Comparison of ENCODE assay signal across 9 mouse cellular contexts in the genomic region with DNA sequence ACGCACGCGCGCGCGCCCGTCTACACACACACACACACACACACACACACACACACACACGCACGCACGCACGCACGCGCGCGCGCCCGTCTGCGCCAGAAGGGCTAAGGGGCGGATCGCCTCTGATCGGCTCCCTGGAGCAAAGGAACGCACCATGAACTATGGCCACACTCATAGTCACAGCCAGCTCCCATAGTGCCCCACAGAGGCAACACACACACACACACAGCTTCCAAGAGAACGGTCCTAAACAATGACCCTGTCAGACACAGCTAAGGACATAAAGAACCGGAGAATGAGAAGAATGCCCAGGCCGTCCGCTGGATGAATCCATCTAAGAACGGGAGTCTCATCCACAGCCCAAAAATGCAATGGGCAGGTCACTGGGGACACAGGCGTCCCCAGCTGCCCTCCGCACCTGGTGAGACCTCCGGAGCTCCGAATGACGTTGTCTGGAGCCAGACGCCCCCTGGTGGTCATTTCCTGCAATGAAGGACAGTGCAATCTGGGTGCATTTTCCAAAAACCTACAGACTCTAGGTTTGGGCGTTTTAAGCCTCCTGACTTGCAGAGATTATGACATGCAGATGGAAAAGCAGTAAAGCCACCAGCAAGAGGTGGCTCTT. TPM values are rescaled to one million over a fixed set of nuclear protein-coding genes. Genes with fewer than 3 reads are reported as not detected.
DNase-seq lines count a peak whose midpoint lies in the region; ATAC-seq lines count a peak whose summit lies in the region.
"Had no signal": no experiment of that assay in that cellular context is flagged by ENCODE, and none has a peak within 500 bp of the region (broad histone marks: within the 10 kb centered on the region; RNA-seq: fewer than 3 reads in every experiment).

No protein-coding gene starts in this region.

- H3K27me3 ChIP-seq in hindbrain, embryonic 10.5 days (ENCODE audit: insufficient read depth, poor library complexity, severe bottlenecking) = no peaks in the 10 kb centered on the region
- H3K27me3 ChIP-seq: lung, embryonic 15.5 days had no signal

- H3K4me1 ChIP-seq in hindbrain, embryonic 10.5 days (replicated peaks) = peaks cover 32% of the 10 kb centered on the region

- 58% methylated on average over 34 of the region's 34 CpGs for WGBS in hindbrain, embryonic 10.5 days

- H3K36me3 ChIP-seq in hindbrain, embryonic 10.5 days = peaks cover 65% of the 10 kb centered on the region

- DNase-seq in MN1 (ENCODE audit: low spot score) = peak; percentile 88
- DNase-seq in cerebellum, adult 18-20 months = peak; percentile 79 to 87
- peak; percentile 82 for DNase-seq in hindbrain, embryonic 10.5 days (ENCODE audit: low spot score)
- peak; percentile 64 to 76 for DNase-seq in left cerebral cortex, adult 8-10 months (ENCODE audit: low spot score in 2 of 2)
- peak; percentile 85 for DNase-seq in right cerebral cortex, postnatal 14 days
- DNase-seq in yolk sac, embryonic 10.5 days (ENCODE audit: low spot score) = peak; percentile 71

- H3K4me3 ChIP-seq in hindbrain, embryonic 10.5 days = no peak overlapping the region
- H3K4me3 ChIP-seq: lung, embryonic 15.5 days had no signal

- no peak overlapping the region for H3K27ac ChIP-seq in hindbrain, embryonic 10.5 days
- H3K27ac ChIP-seq: lung, embryonic 15.5 days had no signal

- no peaks in the 10 kb centered on the region for H3K9me3 ChIP-seq in hindbrain, embryonic 10.5 days
- H3K9me3 ChIP-seq: lung, embryonic 15.5 days had no signal

- ATAC-seq in frontal cortex, adult (ENCODE audit: low TSS enrichment) = peak; percentile 59
- peak; percentile 61 for ATAC-seq in megakaryocyte progenitor cell, adult 5-6 weeks (replicated peaks; ENCODE audit: poor library complexity)

RNA-seq across cellular contexts. Expression of a gene that starts 25.3 kb away (rescaled TPM):
- 2.5 and 6.8 TPM in 2 replicates for polyA plus RNA-seq in hindbrain, embryonic 10.5 days (2016; fragmentation: Nextera tagmentation; extraction: Ambion mirVana)
- 1 to 10 TPM; 2.8 to 3.8 (median 3.2) TPM for total RNA-seq in left cerebral cortex, adult 8-10 months (2022)
- total RNA-seq in megakaryocyte progenitor cell, adult 5-6 weeks (2015) = 0.54 and 1.7 TPM in 2 replicates
- 3.5 TPM in 1 of 2 replicates, not detected in the other for total RNA-seq in megakaryocyte progenitor cell, adult 5-6 weeks (2017)

RNA-seq across cellular contexts. Expression of a gene that starts 26.6 kb away (rescaled TPM):
- 36.9 and 53.5 TPM in 2 replicates for polyA plus RNA-seq in hindbrain, embryonic 10.5 days (2016; fragmentation: Nextera tagmentation; extraction: Ambion mirVana)
- total RNA-seq in left cerebral cortex, adult 8-10 months (2022) = 10 to 100 TPM; 12.9 to 13.8 (median 13.3) TPM
- 3.2 and 3.4 TPM in 2 replicates for total RNA-seq in megakaryocyte progenitor cell, adult 5-6 weeks (2015)
- 4.2 and 5.0 TPM in 2 replicates for total RNA-seq in megakaryocyte progenitor cell, adult 5-6 weeks (2017)

RNA-seq across cellular contexts. Expression of a gene that starts 39.2 kb away (rescaled TPM):
- 386 TPM in 2 replicates for polyA plus RNA-seq in hindbrain, embryonic 10.5 days (2016; fragmentation: Nextera tagmentation; extraction: Ambion mirVana)
- total RNA-seq in left cerebral cortex, adult 8-10 months (2022) = 100 to 1,000 TPM in 2 of 4 experiments, 10 to 100 TPM in 2; 97.1 to 133 (median 108) TPM
- 121 and 132 TPM in 2 replicates for total RNA-seq in megakaryocyte progenitor cell, adult 5-6 weeks (2015)
- total RNA-seq in megakaryocyte progenitor cell, adult 5-6 weeks (2017) = 63.4 and 107 TPM in 2 replicates

RNA-seq across cellular contexts. Expression of a gene that starts 46.8 kb away (rescaled TPM):
- 65.3 and 72.1 TPM in 2 replicates for polyA plus RNA-seq in hindbrain, embryonic 10.5 days (2016; fragmentation: Nextera tagmentation; extraction: Ambion mirVana)
- 10 to 100 TPM; 14.3 to 18.7 (median 16.2) TPM for total RNA-seq in left cerebral cortex, adult 8-10 months (2022)
- 34.3 and 39.1 TPM in 2 replicates for total RNA-seq in megakaryocyte progenitor cell, adult 5-6 weeks (2015)
- 13.8 and 17.4 TPM in 2 replicates for total RNA-seq in megakaryocyte progenitor cell, adult 5-6 weeks (2017)

RNA-seq across cellular contexts. Expression of a gene that starts 59.9 kb away (rescaled TPM):
- polyA plus RNA-seq in hindbrain, embryonic 10.5 days (2016; fragmentation: Nextera tagmentation; extraction: Ambion mirVana) = 22.2 and 27.2 TPM in 2 replicates
- total RNA-seq in left cerebral cortex, adult 8-10 months (2022) = 10 to 100 TPM; 24.6 to 29.7 (median 27.8) TPM
- 18.6 and 19.4 TPM in 2 replicates for total RNA-seq in megakaryocyte progenitor cell, adult 5-6 weeks (2015)
- total RNA-seq in megakaryocyte progenitor cell, adult 5-6 weeks (2017) = 6.8 and 17.0 TPM in 2 replicates
